Mouse (Mus musculus) lung, adult 2 months (tissue): Measurements from ENCODE around the gene Eef1a2.

Source experiments
- CTCF ChIP-seq: fragments of 200-500 bp; IDR thresholded peaks from 2 replicates; pipeline ENCODE4 v1.5.1; 2011; ENCODE audit warnings: mild to moderate bottlenecking, low read length, control low read depth; ENCODE audit not compliant: insufficient read depth
- POLR2A ChIP-seq: fragments of 200-500 bp; IDR thresholded peaks from 2 replicates; pipeline ENCODE4 v1.6.1; 2011; ENCODE audit warnings: low read depth, mild to moderate bottlenecking, control low read depth, low read length, borderline replicate concordance; ENCODE audit errors: extremely low read depth

DNA sequence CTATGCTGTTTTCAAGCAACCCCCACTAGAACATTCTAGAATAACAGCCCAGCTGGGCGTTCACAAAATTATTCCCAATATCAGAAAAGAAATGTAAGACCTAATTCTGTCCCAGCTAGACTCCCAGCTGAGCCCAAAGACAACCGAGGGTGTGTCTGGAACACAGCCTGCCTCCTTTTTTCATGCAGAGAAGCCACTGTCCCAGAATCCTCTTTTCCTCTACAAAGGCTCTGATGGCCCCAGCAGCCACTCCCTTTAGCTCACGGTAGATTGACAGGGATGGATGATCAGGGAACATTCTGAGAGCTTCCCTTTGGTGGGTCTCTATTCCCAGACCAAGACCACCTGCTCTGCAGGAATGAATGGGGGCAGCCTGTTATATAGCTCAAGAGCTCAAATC is 29.0 kb downstream of the Eef1a2 start:
- TF ChIP-seq CTCF (no peak), POLR2A (no peak)
